Comparison of ENCODE assay signal across 20 mouse cellular contexts in genomic region chr8:97396634-97397326, GRCm38 (mm10).
DNase-seq lines count a peak whose midpoint lies in the region; ATAC-seq and TF ChIP-seq lines count a peak whose summit lies in the region.
"Had no signal": no experiment of that assay in that cellular context is flagged by ENCODE, and none has a peak within 500 bp of the region (broad histone marks: within the 10 kb centered on the region; RNA-seq: fewer than 3 reads in every experiment).

No protein-coding gene starts in this region.

- 19% methylated on average over 5 of the region's 5 CpGs for WGBS in hindbrain, embryonic 12.5 days
- 11% methylated on average over 5 of the region's 5 CpGs for WGBS in midbrain, embryonic 15.5 days
- 15% methylated on average over 5 of the region's 5 CpGs for WGBS in embryonic facial prominence, embryonic 10.5 days
- WGBS in heart, adult 2 months: 29% methylated on average over 5 of the region's 5 CpGs

- TF ChIP-seq POLR2A in heart, adult 2 months (IDR thresholded peaks at IDR 0.05; ENCODE audit: insufficient read depth, low read depth, low read length): no peak

- ATAC-seq in hindbrain, embryonic 12.5 days (ENCODE audit: low FRiP score): peak; percentile 83
- peak; percentile 72 for ATAC-seq in midbrain, embryonic 15.5 days (replicated peaks)
- ATAC-seq: intestine, postnatal 0 days; Patski had no signal

- H3K4me3 ChIP-seq in hindbrain, embryonic 12.5 days: no peak overlapping the region
- no peak overlapping the region for H3K4me3 ChIP-seq in midbrain, embryonic 15.5 days
- H3K4me3 ChIP-seq in embryonic facial prominence, embryonic 10.5 days: no peak overlapping the region
- no peak overlapping the region for H3K4me3 ChIP-seq in heart, adult 2 months

- no peak overlapping the region for H3K4me2 ChIP-seq in hindbrain, embryonic 12.5 days (replicated peaks)
- no peak overlapping the region for H3K4me2 ChIP-seq in midbrain, embryonic 15.5 days
- H3K4me2 ChIP-seq: heart, embryonic 11.5 days; lung, embryonic 14.5 days had no signal

- H3K79me2 ChIP-seq in heart, adult 2 months (replicated peaks; ENCODE audit: control insufficient read depth, insufficient read depth, low read length): no peaks in the 10 kb centered on the region

- intact Hi-C loops in heart, adult 2 months (cut with DNase I): no loop called here

- peaks cover 3% of the 10 kb centered on the region; the same call in 1 of the 2 replicates for H3K4me1 ChIP-seq in hindbrain, embryonic 12.5 days
- H3K4me1 ChIP-seq in midbrain, embryonic 15.5 days: 0 out of 2 replicates have a peak, but pooled peaks cover 6% of the 10 kb centered on the region
- no peaks in the 10 kb centered on the region for H3K4me1 ChIP-seq in embryonic facial prominence, embryonic 10.5 days
- no peaks in the 10 kb centered on the region for H3K4me1 ChIP-seq in heart, adult 2 months (ENCODE audit: control insufficient read depth, insufficient read depth, low read length)

- no peak overlapping the region for H3K9ac ChIP-seq in hindbrain, embryonic 12.5 days
- H3K9ac ChIP-seq in midbrain, embryonic 15.5 days: no peak overlapping the region
- no peak overlapping the region for H3K9ac ChIP-seq in heart, adult 2 months (ENCODE audit: low read depth, low read length)
- H3K9ac ChIP-seq: lung, embryonic 14.5 days had no signal

- no peaks in the 10 kb centered on the region for H3K36me3 ChIP-seq in hindbrain, embryonic 12.5 days
- H3K36me3 ChIP-seq in midbrain, embryonic 15.5 days (replicated peaks): no peaks in the 10 kb centered on the region
- H3K36me3 ChIP-seq in embryonic facial prominence, embryonic 10.5 days (replicated peaks): no peaks in the 10 kb centered on the region
- H3K36me3 ChIP-seq in heart, adult 2 months (ENCODE audit: control insufficient read depth, insufficient read depth, low read length): no peaks in the 10 kb centered on the region

- peak; percentile 6 for DNase-seq in embryo, embryonic 10.5 days (ENCODE audit: low spot score)
- no peak for DNase-seq in embryo, embryonic 10 days (ENCODE audit: low spot score)
- peak; percentile 40 for DNase-seq in brain, adult 2 months (ENCODE audit: low read depth, low spot score)
- no peak for DNase-seq in embryonic facial prominence, embryonic 10.5 days (ENCODE audit: low spot score)
- no peak for DNase-seq in layer of hippocampus, postnatal 10 days (ENCODE audit: low spot score in 2 of 2)
- DNase-seq in heart, adult 2 months: no peak
- DNase-seq: cerebellum, adult 18-20 months; gastrocnemius, postnatal 10 days; kidney, postnatal 14 days; layer of hippocampus, adult 9-11 months; lung, embryonic 14.5 days; right cerebral cortex, postnatal 25 days; thymus, postnatal 25 days had no signal

- TF ChIP-seq CTCF in heart, adult 2 months (IDR thresholded peaks at IDR 0.05): no peak

- no peak overlapping the region for H3K27ac ChIP-seq in hindbrain, embryonic 12.5 days
- no peak overlapping the region for H3K27ac ChIP-seq in midbrain, embryonic 15.5 days
- H3K27ac ChIP-seq in embryonic facial prominence, embryonic 10.5 days (replicated peaks): no peak overlapping the region
- H3K27ac ChIP-seq in heart, adult 2 months: no peak overlapping the region
- H3K27ac ChIP-seq: macrophage had no signal

- no peaks in the 10 kb centered on the region for H3K9me3 ChIP-seq in hindbrain, embryonic 12.5 days (replicated peaks)
- no peaks in the 10 kb centered on the region for H3K9me3 ChIP-seq in midbrain, embryonic 15.5 days
- no peaks in the 10 kb centered on the region for H3K9me3 ChIP-seq in embryonic facial prominence, embryonic 10.5 days

- TF ChIP-seq EP300 in heart, adult 2 months (IDR thresholded peaks at IDR 0.05; ENCODE audit: insufficient read depth, low read depth, low read length): no peak

- no peaks in the 10 kb centered on the region for H3K27me3 ChIP-seq in hindbrain, embryonic 12.5 days
- H3K27me3 ChIP-seq in midbrain, embryonic 15.5 days (replicated peaks): no peaks in the 10 kb centered on the region
- H3K27me3 ChIP-seq in embryonic facial prominence, embryonic 10.5 days (replicated peaks; ENCODE audit: low read depth, poor library complexity, severe bottlenecking): no peaks in the 10 kb centered on the region
- H3K27me3 ChIP-seq in heart, adult 2 months (ENCODE audit: control insufficient read depth, insufficient read depth, low read length): no peaks in the 10 kb centered on the region
- H3K27me3 ChIP-seq: CH12.LX, Patski had no signal

Comparison
In these comparisons a context has a peak if more than half of its experiments do, and no peak if none do; other contexts are left out.
1. DNase-seq: peak in embryo, embryonic 10.5 days (single experiment) and brain, adult 2 months (single experiment); none in embryo, embryonic 10 days (single experiment), embryonic facial prominence, embryonic 10.5 days (single experiment), layer of hippocampus, postnatal 10 days (0 of 2) and heart, adult 2 months (0 of 2).